Mouse (Mus musculus) midbrain, embryonic 15.5 days (tissue): ENCODE measurements around the gene Micall1. TPM values are rescaled to one million over a fixed set of nuclear protein-coding genes. Genes with fewer than 3 reads are reported as not detected.

Experiments used
- ATAC-seq: fragments of 200-750 bp; cut with Nextera tagmentation; replicated peaks from 2 replicates; pipeline ENCODE4 v1.8.0; 2017; ENCODE audit warnings: moderate TSS enrichment
- H3K27ac ChIP-seq: fragments of 300-500 bp; sonication (generic); 2 replicates; pipeline ENCODE4 v1.5.1; 2015; ENCODE audit warnings: mild to moderate bottlenecking, inconsistent platforms
- H3K27me3 ChIP-seq: fragments of 300-500 bp; sonication (generic); replicated peaks from 2 replicates; pipeline ENCODE4 v1.6.1; 2015; ENCODE audit warnings: inconsistent platforms
- H3K36me3 ChIP-seq: fragments of 300-500 bp; sonication (generic); replicated peaks from 2 replicates; pipeline ENCODE4 v1.6.1; 2015; ENCODE audit warnings: inconsistent platforms
- H3K4me1 ChIP-seq: fragments of 300-500 bp; sonication (generic); 2 replicates; pipeline ENCODE4 v1.6.1; 2015; ENCODE audit warnings: inconsistent platforms
- H3K4me2 ChIP-seq: fragments of 300-500 bp; sonication (generic); 2 replicates; pipeline ENCODE4 v1.6.1; 2015; ENCODE audit warnings: inconsistent platforms, mild to moderate bottlenecking, moderate library complexity
- H3K4me3 ChIP-seq: fragments of 300-500 bp; sonication (generic); 2 replicates; pipeline ENCODE4 v1.5.1; 2015; ENCODE audit warnings: mild to moderate bottlenecking, inconsistent platforms
- H3K9ac ChIP-seq: fragments of 300-500 bp; sonication (generic); 2 replicates; pipeline ENCODE4 v1.6.1; 2015; ENCODE audit warnings: mild to moderate bottlenecking, inconsistent platforms
- H3K9me3 ChIP-seq: fragments of 300-500 bp; sonication (generic); 2 replicates; pipeline ENCODE4 v1.6.1; 2016; ENCODE audit warnings: inconsistent platforms
- WGBS: fragments of 180-500 bp; shearing (Covaris S2); methylation state at CpG from one replicate; pipeline ENCODE4 v1.1.7; 2015; ENCODE audit warnings: mixed read lengths; 5-methylcytosine and 5-hydroxymethylcytosine counted together
- polyA plus RNA-seq: library from polyadenylated mRNA; unstranded; fragments of >200 nt; fragmentation: Nextera tagmentation; extraction: Ambion mirVana; gene quantifications from 2 replicates; pipeline ENCODE4 v1.2.1, GENCODE M21; 2015

Micall1 gene
- polyA plus RNA-seq, result 13.9 and 15.8 TPM in 2 replicates

DNA sequence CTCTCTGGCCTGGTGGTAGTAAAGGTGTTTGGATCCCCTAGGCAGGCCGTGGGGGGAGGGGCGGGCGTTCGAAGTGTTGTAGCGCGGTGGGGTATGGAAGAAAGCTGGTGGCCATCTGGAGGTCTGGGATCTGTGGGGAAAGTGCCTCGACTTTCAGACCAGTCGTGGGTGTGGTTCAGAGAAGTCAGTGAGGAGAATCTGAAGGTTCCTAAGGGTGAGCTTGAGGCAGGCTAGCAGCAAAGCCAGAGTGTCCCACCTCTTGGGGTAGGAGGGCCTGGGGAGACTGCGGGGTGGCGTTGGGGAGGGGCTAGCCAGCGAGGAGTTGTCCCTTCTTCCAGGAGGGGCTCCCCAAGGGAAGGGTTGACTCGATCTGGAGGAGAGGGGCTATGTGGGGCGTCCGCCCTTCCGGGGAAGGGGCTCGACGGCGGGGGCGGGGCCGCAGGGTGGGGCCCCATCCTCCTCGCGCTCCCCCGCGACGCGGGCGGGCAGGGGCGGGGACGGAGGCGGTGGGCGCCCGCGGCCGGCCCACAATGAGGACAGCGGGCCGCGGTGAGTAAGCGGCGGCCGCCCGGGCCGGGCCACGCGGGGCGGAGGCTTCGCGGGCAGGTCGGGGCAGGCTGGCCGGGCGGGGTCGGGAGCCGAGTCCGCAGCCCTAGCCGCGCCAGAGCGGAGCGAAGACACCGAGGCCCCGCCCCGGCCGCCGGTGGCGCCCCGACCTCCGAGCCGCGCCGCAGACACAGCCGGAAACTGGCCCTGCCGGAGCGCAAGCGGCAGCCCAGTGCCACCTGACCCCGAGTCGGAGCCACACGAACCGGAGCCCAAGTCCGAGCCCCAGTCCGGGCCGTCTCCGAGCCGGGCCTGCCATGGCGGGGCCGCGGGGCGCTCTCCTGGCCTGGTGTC, at the start of gene Micall1:
Micall1 (plus strand) TSS at position 478 of the 900 bp plus-strand sequence.
- ATAC-seq, result peak; percentile 82
- Histone ChIP-seq H3K27me3 (no peaks in the 10 kb centered on the region), H3K9me3 (no peaks in the 10 kb centered on the region), H3K4me3 (peak within 1 kb of the TSS; percentile 96), H3K4me2 (peak within 1 kb of the TSS; percentile 92), H3K27ac (peak within 1 kb of the TSS; percentile 74), H3K4me1 (peaks cover 33% of the 10 kb centered on the region), H3K9ac (peak within 1 kb of the TSS; percentile 95), H3K36me3 (no peaks in the 10 kb centered on the region)
- under 1% methylated on average over 83 of the region's 85 CpGs for WGBS

DNA sequence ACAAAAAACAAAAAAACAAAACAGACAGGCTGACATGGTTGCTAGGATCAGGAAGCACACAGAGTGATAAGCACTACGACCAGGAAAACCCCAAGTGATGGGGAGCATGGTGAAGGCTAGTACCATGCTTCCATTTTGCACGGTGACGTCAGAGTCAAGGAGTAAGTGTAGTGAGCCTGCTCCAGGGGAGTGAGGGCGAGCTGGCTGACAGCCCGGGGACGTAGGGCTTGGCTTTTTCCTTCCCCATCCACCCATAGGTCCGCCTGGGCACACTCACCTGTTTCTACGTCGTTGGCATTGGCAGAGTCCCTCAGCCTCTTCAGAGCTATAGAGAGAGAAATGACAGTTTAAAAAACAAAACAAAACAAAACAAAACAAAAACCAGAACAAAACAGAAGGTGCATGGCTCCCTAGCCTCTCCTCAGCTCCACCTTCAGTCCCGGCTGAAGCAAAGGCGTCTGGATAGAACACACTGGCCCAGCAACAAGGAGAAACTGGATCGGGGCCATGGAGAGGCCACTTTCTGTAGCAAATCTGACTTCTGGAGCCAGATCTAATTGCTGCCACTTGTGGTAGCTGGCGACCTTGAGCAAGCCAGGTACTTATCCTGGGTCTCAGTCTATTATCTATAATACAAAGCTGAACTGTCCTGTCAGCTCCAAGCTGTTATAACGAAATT, 47.7 kb upstream of the Micall1 start:
- H3K36me3 ChIP-seq, result peaks cover 18% of the 10 kb centered on the region
- no peak overlapping the region for H3K27ac ChIP-seq
- H3K9me3 ChIP-seq, result no peaks in the 10 kb centered on the region
- H3K27me3 ChIP-seq, result no peaks in the 10 kb centered on the region
- no peak for ATAC-seq
- H3K9ac ChIP-seq, result no peak overlapping the region
- whole genome bisulfite sequencing, result 83% methylated on average over 14 of the region's 14 CpGs
- H3K4me3 ChIP-seq, result no peak overlapping the region
- peaks cover 22% of the 10 kb centered on the region for H3K4me1 ChIP-seq
- no peak overlapping the region for H3K4me2 ChIP-seq

DNA sequence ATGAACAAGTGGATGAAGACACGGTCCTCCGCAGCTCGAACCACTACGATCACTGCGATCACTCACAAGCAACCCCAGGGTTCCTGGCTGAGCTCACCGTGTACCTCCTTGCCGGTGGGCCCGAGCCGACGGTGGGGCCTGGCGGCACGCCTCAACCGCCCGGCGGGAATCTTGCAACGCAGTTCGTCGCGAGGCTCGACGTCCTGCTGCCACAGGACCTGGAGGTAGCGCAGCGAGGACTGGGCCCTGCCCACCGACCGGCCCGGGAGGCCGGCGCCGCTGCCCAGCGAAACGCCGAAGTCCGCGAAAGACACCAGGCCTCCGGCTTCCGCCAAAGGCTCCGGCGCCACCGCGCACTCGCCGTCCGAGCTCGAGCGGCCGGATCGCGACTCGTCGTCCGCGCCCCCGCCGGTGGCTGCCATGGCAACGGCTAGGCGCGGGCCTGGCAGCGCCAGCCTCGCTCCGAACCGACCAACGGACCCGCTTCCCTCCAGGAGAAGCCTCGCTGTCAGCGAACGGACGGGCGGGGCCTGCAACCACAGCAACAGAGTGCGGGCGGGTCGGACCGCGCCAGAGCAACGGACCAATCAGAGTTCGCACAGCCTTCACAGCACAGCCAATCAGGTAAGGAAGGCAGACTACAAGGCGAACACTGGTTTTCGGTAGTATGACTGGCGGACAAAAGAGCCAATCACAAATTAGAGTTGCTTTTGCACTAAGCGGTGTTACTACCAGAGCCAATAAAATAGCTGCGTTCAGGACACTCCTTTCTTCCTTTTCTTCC, 46.1 kb upstream of the Micall1 start, which contains the start of gene Ankrd54:
Ankrd54 (minus strand) TSS at position 518 of the 784 bp plus-strand sequence.
- no peaks in the 10 kb centered on the region for H3K27me3 ChIP-seq
- H3K4me2 ChIP-seq, result peak within 1 kb of the TSS; percentile 64
- H3K36me3 ChIP-seq, result peaks cover 10% of the 10 kb centered on the region; the same call in 1 of the 2 replicates
- H3K27ac ChIP-seq, result peak within 1 kb of the TSS; percentile 86
- WGBS, result under 1% methylated on average over 80 of the region's 80 CpGs
- peak within 1 kb of the TSS; percentile 92 for H3K9ac ChIP-seq
- H3K4me1 ChIP-seq, result peaks cover 22% of the 10 kb centered on the region
- no peaks in the 10 kb centered on the region for H3K9me3 ChIP-seq
- peak within 1 kb of the TSS; percentile 99 for H3K4me3 ChIP-seq
- ATAC-seq, result peak; percentile 100

DNA sequence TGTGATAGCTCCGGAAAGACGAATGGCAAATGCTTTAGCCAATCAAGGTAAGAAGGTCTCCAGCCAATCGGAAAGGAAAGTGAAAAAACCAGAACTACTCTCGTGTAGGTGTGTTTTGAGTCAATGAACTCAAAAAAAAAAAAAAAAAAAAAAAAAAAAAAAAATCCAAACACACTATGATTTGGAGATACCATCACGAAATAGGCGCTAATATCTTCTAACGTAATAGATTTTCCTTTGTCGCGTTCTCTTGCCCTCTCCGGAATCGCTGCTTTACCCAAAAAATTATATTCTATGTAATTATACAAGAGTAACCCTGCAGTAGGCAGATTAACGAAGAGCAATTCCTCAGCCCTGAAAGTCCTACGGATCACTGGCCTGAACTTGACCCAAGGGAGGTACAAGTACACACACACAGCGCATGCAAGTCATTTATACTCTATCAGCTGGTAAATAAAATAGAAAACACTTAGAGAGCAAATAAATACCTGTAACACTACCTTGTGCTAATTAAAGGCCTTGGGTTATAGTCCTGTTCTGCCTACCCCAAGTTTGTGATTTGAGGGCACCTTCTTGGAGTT, 45.4 kb upstream of the Micall1 start:
- Histone ChIP-seq H3K27me3 (no peaks in the 10 kb centered on the region), H3K4me1 (peaks cover 22% of the 10 kb centered on the region), H3K4me2 (peak overlapping the region; percentile 48), H3K9me3 (no peaks in the 10 kb centered on the region), H3K9ac (no peak overlapping the region), H3K36me3 (peaks cover 6% of the 10 kb centered on the region; the same call in 1 of the 2 replicates), H3K4me3 (peak overlapping the region; percentile 26), H3K27ac (peak overlapping the region; percentile 49)
- ATAC-seq, result no peak
- 11% methylated on average over 14 of the region's 14 CpGs for WGBS

DNA sequence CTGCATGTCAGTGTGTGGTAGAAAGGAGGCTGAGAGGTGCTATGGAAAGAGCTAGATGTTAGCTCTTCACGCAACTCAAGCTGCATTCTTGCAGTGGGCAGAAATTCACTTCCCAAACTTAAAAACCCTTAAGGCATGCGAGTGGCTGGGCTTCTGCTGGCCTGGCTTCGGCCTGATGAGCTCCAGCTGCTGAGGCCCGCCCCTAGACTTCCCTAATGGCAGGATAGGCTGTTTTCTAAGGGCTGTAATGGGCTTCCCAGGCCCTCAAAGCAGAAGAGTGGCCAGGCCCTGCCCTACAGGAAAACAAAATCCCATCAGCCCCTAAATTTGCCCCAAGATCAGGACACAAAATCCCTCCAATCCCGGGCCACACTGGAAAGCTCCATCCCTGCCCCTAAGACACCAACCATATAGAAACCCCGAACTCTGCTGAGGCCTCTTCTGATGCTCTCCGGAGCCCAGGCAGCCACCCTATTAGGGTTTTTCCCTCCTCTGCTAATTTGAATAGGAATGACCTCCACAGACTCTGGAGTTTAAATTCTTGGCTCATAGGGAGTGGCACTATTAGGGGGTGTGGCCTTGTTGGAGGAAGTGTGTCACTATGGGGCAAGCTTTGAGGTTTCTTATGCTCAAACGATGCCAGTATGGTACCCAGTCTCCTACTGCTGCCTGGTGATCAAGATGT, 43.5 kb upstream of the Micall1 start:
- Histone ChIP-seq H3K36me3 (peaks cover 6% of the 10 kb centered on the region; the same call in 1 of the 2 replicates), H3K27ac (no peak overlapping the region), H3K9ac (no peak overlapping the region), H3K4me1 (peaks cover 22% of the 10 kb centered on the region), H3K9me3 (no peaks in the 10 kb centered on the region), H3K27me3 (no peaks in the 10 kb centered on the region), H3K4me2 (no peak overlapping the region), H3K4me3 (no peak overlapping the region)
- 72% methylated on average over 8 of the region's 8 CpGs for WGBS
- ATAC-seq, result no peak

DNA sequence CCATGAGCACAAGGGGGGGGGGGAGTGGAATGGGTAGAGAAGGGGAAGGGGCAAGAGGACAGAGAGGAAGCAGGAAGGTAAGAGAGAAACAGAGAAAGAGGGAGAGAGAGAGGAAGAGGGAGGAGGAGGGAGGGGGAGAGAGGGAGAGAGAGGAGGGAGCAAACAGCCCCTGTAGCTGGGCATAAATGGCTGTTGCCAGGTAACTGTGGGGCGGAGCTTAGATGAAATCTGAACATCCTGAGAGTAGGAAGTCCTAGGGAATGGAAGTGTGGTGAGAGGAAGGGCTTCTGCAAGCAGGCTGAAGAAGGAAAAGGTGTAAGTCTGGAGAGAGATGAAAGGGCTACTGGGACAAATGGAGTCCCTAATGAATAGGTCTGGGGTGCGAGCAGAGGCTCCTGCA, 42.4 kb upstream of the Micall1 start:
- WGBS, result 63% methylated on average over 2 of the region's 2 CpGs

DNA sequence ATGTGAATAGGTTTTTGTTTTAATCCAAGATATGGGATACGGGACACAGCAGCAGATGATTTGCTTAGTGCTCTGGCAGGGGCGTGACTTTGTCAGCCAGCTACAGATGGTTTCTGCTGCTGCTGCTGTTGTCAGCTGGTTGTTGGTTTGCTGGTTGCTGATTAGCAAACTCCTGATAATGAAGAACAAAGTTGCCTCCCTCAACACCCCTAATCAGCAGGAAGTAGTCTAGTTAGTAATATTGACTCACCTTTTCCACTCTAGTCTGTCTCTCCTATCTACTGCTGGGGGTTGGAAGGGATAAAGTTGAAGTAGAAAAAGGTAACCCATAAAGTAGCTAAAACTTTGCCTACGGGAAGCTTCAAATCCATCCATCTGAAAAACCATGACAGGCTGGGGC, 41.1 kb upstream of the Micall1 start:
- H3K27me3 ChIP-seq, result no peaks in the 10 kb centered on the region
- no peaks in the 10 kb centered on the region for H3K9me3 ChIP-seq
- no peak for ATAC-seq
- no peak overlapping the region for H3K9ac ChIP-seq
- 76% methylated on average over 3 of the region's 3 CpGs for WGBS
- no peak overlapping the region for H3K4me3 ChIP-seq
- H3K4me1 ChIP-seq, result peaks cover 7% of the 10 kb centered on the region
- H3K4me2 ChIP-seq, result no peak overlapping the region
- H3K36me3 ChIP-seq, result no peaks in the 10 kb centered on the region
- no peak overlapping the region for H3K27ac ChIP-seq

More for the DNA sequence above, 42.4 kb upstream of the Micall1 start:
- Histone ChIP-seq H3K4me1 (peaks cover 17% of the 10 kb centered on the region), H3K9ac (no peak overlapping the region), H3K4me3 (no peak overlapping the region), H3K27ac (no peak overlapping the region), H3K27me3 (no peaks in the 10 kb centered on the region), H3K36me3 (no peaks in the 10 kb centered on the region), H3K4me2 (no peak overlapping the region), H3K9me3 (no peaks in the 10 kb centered on the region)
- ATAC-seq, result no peak

DNA sequence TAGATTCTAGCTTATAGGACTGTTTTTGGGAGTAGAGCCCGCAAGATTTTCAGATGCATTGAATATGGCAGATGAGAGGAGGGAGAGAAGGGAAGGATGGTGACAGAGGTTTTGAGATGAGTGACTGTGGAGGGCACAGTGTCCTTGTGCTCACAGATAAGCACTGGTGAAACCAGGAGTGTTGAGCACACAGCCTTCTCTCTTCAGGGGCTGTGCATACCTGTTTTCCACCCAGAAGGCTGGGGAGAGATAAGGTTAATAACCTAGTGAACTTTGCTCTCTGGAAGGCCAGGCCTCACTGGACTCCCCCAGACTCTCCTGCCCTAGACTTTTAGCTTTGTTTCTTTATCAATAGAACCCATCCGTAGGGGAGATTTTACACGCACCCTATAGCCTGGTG, 40.3 kb upstream of the Micall1 start:
- Histone ChIP-seq H3K4me3 (no peak overlapping the region), H3K4me2 (no peak overlapping the region), H3K9me3 (no peaks in the 10 kb centered on the region), H3K4me1 (peaks cover 5% of the 10 kb centered on the region), H3K27me3 (no peaks in the 10 kb centered on the region), H3K9ac (no peak overlapping the region), H3K36me3 (no peaks in the 10 kb centered on the region), H3K27ac (no peak overlapping the region)
- ATAC-seq, result no peak
- 86% methylated on average over 3 of the region's 3 CpGs for WGBS

DNA sequence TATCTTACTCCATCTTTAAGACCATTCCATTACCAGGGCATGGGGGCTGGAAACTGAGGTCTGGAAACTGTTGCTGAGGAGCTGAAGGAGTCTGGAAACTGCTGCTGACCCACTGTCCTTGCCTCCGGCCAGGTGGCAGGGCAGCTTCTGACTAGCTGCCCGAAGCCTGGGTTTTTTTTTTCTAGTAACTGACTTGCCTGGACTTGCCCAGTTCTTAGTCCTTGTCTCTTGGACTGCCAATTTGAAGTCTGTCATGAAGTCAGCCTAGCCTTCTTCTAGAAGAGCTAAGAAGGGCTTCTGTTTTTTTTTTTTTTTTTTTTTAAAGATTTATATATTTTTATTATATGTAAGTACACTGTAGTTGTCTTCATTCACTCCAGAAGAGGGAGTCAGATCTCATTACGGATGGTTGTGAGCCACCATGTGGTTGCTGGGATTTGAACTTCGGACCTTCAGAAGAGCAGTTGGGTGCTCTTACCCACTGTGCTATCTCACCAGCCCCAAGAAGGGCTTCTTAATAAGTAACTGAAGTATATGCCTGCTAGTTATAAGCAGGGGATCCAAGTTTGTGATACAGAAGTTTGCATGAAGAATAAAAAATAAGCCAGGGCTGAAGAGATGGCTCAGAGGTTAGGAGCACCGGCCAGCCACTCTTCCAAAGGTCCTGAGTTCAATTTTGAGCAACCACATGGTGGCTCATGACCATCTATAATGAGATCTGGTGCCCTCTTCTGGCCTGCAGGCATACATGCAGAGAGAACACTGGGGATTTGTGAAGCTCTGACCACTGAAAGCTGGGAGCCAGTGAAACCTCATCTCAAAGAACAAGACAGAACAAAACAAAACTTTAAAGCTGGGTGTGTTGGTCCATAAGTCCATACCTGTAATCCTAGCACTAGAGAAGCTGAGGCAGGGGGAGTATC, 37.3 kb upstream of the Micall1 start:
- no peak for ATAC-seq
- no peak overlapping the region for H3K4me2 ChIP-seq
- WGBS, result 69% methylated on average over 5 of the region's 5 CpGs
- H3K9ac ChIP-seq, result no peak overlapping the region
- no peak overlapping the region for H3K4me3 ChIP-seq
- no peaks in the 10 kb centered on the region for H3K27me3 ChIP-seq
- H3K27ac ChIP-seq, result no peak overlapping the region
- H3K36me3 ChIP-seq, result no peaks in the 10 kb centered on the region
- H3K9me3 ChIP-seq, result no peaks in the 10 kb centered on the region
- H3K4me1 ChIP-seq, result peaks cover 16% of the 10 kb centered on the region

DNA sequence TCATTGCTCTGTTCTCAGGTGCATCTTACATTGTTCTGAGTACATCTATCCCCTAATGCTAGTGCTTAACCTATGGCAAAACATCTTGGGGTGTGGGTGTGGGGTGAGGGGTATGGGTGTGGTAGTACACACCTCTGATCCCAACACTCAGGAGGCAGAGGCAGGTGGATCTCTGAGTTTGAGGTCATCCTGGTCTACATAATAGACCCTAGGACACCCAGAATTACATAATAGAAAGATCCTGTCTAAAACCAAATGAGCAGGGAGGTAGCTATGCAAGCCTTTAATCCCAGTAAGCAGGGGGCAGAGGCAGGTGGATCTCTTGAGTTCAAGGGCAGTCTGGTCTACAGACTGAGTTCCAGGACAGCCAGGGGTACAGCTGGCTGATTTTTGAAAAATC, 34.9 kb upstream of the Micall1 start:
- Histone ChIP-seq H3K9me3 (no peaks in the 10 kb centered on the region), H3K4me2 (no peak overlapping the region), H3K27me3 (no peaks in the 10 kb centered on the region), H3K27ac (no peak overlapping the region), H3K4me1 (peaks cover 23% of the 10 kb centered on the region), H3K4me3 (no peak overlapping the region), H3K9ac (no peak overlapping the region), H3K36me3 (peaks cover 16% of the 10 kb centered on the region)
- no peak for ATAC-seq
